Comparison of ENCODE assay signal across 15 mouse cellular contexts in genomic region chr10:29142556-29143105, GRCm38 (mm10). TPM values are rescaled to one million over a fixed set of nuclear protein-coding genes. Genes with fewer than 3 reads are reported as not detected.
DNase-seq lines count a peak whose midpoint lies in the region; ATAC-seq and TF ChIP-seq lines count a peak whose summit lies in the region.
"Had no signal": no experiment of that assay in that cellular context is flagged by ENCODE, and none has a peak within 500 bp of the region (broad histone marks: within the 10 kb centered on the region; RNA-seq: fewer than 3 reads in every experiment).

No protein-coding gene starts in this region.

- no peaks in the 10 kb centered on the region for H3K36me3 ChIP-seq in kidney, postnatal 0 days (ENCODE audit: insufficient read depth, low read length)
- H3K36me3 ChIP-seq in forebrain, embryonic 15.5 days: no peaks in the 10 kb centered on the region
- no peaks in the 10 kb centered on the region for H3K36me3 ChIP-seq in midbrain, embryonic 11.5 days (ENCODE audit: control insufficient read depth, insufficient read depth, low read length)
- H3K36me3 ChIP-seq: limb, embryonic 12.5 days; lung, embryonic 15.5 days had no signal

- 34% methylated on average over 7 of the region's 7 CpGs for WGBS in kidney, postnatal 0 days
- 43% methylated on average over 7 of the region's 7 CpGs for WGBS in forebrain, embryonic 15.5 days
- 28% methylated on average over 7 of the region's 7 CpGs for WGBS in midbrain, embryonic 11.5 days

- H3K9me3 ChIP-seq in kidney, postnatal 0 days (replicated peaks; ENCODE audit: low read length): no peaks in the 10 kb centered on the region
- no peaks in the 10 kb centered on the region for H3K9me3 ChIP-seq in forebrain, embryonic 15.5 days
- H3K9me3 ChIP-seq in midbrain, embryonic 11.5 days (ENCODE audit: control insufficient read depth, low read length): no peaks in the 10 kb centered on the region
- H3K9me3 ChIP-seq: limb, embryonic 12.5 days; lung, embryonic 15.5 days had no signal

- peaks cover 31% of the 10 kb centered on the region for H3K27me3 ChIP-seq in kidney, postnatal 0 days (ENCODE audit: insufficient read depth, low read length)
- no peaks in the 10 kb centered on the region for H3K27me3 ChIP-seq in forebrain, embryonic 15.5 days
- no peaks in the 10 kb centered on the region for H3K27me3 ChIP-seq in midbrain, embryonic 11.5 days (ENCODE audit: control insufficient read depth, insufficient read depth, low read length)

- no peak overlapping the region for H3K4me2 ChIP-seq in kidney, postnatal 0 days (ENCODE audit: low read length)
- H3K4me2 ChIP-seq in forebrain, embryonic 15.5 days (replicated peaks): peak overlapping the region; percentile 89
- peak overlapping the region; percentile 79; the same call in 1 of the 2 replicates for H3K4me2 ChIP-seq in midbrain, embryonic 11.5 days
- H3K4me2 ChIP-seq: lung, embryonic 15.5 days had no signal

- H3K27ac ChIP-seq in kidney, postnatal 0 days: no peak overlapping the region
- peak overlapping the region; percentile 99 for H3K27ac ChIP-seq in forebrain, embryonic 15.5 days (replicated peaks)
- H3K27ac ChIP-seq in midbrain, embryonic 11.5 days (ENCODE audit: low read depth, low read length): no peak overlapping the region
- H3K27ac ChIP-seq: limb, embryonic 12.5 days; lung, embryonic 15.5 days had no signal

- peak; percentile 11 for DNase-seq in kidney, postnatal 0 days (ENCODE audit: low spot score)
- DNase-seq in kidney, adult 9 months: no peak
- peak; percentile 89 for DNase-seq in midbrain, embryonic 11.5 days (ENCODE audit: low spot score, missing footprints)
- peak; percentile 5 for DNase-seq in retina, postnatal 1 day
- no peak for DNase-seq in left cerebral cortex, adult 8-10 months (ENCODE audit: low spot score in 2 of 2)
- no peak for DNase-seq in lung, postnatal 36 days
- no peak for DNase-seq in adipocyte (ENCODE audit: low spot score)
- DNase-seq: gastrocnemius, postnatal 36 days; heart, postnatal 10 days had no signal

- no peak overlapping the region for H3K4me3 ChIP-seq in kidney, postnatal 0 days (replicated peaks; ENCODE audit: low read depth, low read length)
- H3K4me3 ChIP-seq in forebrain, embryonic 15.5 days: peak overlapping the region; percentile 76
- H3K4me3 ChIP-seq in midbrain, embryonic 11.5 days (ENCODE audit: low read depth, low read length): no peak overlapping the region
- H3K4me3 ChIP-seq: lung, embryonic 15.5 days had no signal

- H3K4me1 ChIP-seq in kidney, postnatal 0 days (replicated peaks; ENCODE audit: insufficient read depth, low read length): peaks cover 11% of the 10 kb centered on the region
- peaks cover 21% of the 10 kb centered on the region for H3K4me1 ChIP-seq in forebrain, embryonic 15.5 days
- H3K4me1 ChIP-seq in midbrain, embryonic 11.5 days (ENCODE audit: control insufficient read depth, insufficient read depth, low read length): peaks cover 6% of the 10 kb centered on the region; the same call in 1 of the 2 replicates

- no peak overlapping the region for H3K9ac ChIP-seq in kidney, postnatal 0 days (ENCODE audit: low read depth, low read length)
- H3K9ac ChIP-seq in forebrain, embryonic 15.5 days (replicated peaks): peak overlapping the region; percentile 79
- peak overlapping the region; percentile 28; the same call in 1 of the 2 replicates for H3K9ac ChIP-seq in midbrain, embryonic 11.5 days (ENCODE audit: low read length)
- H3K9ac ChIP-seq: limb, embryonic 12.5 days; lung, embryonic 15.5 days had no signal

- no peak for TF ChIP-seq CTCF in kidney, postnatal 0 days (IDR thresholded peaks at IDR 0.05; ENCODE audit: low read depth)

- ATAC-seq in kidney, postnatal 0 days (replicated peaks; ENCODE audit: low FRiP score, low read depth): no peak
- ATAC-seq in forebrain, embryonic 15.5 days (replicated peaks): no peak
- ATAC-seq in midbrain, embryonic 11.5 days (ENCODE audit: low FRiP score): no peak

RNA-seq across cellular contexts. Expression of gene Soga3, which starts 1.0 kb away (rescaled TPM):
- 0.14 and 0.37 TPM in 2 replicates for polyA plus RNA-seq in kidney, postnatal 0 days (2015; fragmentation: Nextera tagmentation; extraction: Ambion mirVana)
- 104 and 116 TPM in 2 replicates for polyA plus RNA-seq in forebrain, embryonic 15.5 days (2015; fragmentation: Nextera tagmentation; extraction: Ambion mirVana)
- polyA plus RNA-seq in midbrain, embryonic 11.5 days (2014; fragmentation: Nextera tagmentation; extraction: Ambion mirVana): 35.0 and 35.2 TPM in 2 replicates
- 100 to 1,000 TPM; 122 to 143 (median 135) TPM for total RNA-seq in left cerebral cortex, adult 8-10 months (2022)
- total RNA-seq: gastrocnemius, postnatal 36 days; heart, postnatal 10 days; monocyte, adult 5-6 weeks had no signal

RNA-seq across cellular contexts. Expression of gene Gm49353, which starts 56.1 kb away (rescaled TPM):
- polyA plus RNA-seq in kidney, postnatal 0 days (2015; fragmentation: Nextera tagmentation; extraction: Ambion mirVana): not detected in 2 replicates
- 20.1 and 22.3 TPM in 2 replicates for polyA plus RNA-seq in forebrain, embryonic 15.5 days (2015; fragmentation: Nextera tagmentation; extraction: Ambion mirVana)
- 2.5 and 4.9 TPM in 2 replicates for polyA plus RNA-seq in midbrain, embryonic 11.5 days (2014; fragmentation: Nextera tagmentation; extraction: Ambion mirVana)
- total RNA-seq in left cerebral cortex, adult 8-10 months (2022): 10 to 100 TPM; 13.3 to 27.1 (median 23.4) TPM
- total RNA-seq: gastrocnemius, postnatal 36 days; heart, postnatal 10 days; monocyte, adult 5-6 weeks had no signal
- polyA plus RNA-seq: adrenal gland, adult 2 months; kidney, embryonic 14.5 days; limb, embryonic 12.5 days had no signal

Comparison
In these comparisons a context has a peak if more than half of its experiments do, and no peak if none do; other contexts are left out.
1. DNase-seq: peak in kidney, postnatal 0 days (single experiment), midbrain, embryonic 11.5 days (single experiment) and retina, postnatal 1 day (single experiment); none in kidney, adult 9 months (single experiment), left cerebral cortex, adult 8-10 months (0 of 2), lung, postnatal 36 days (single experiment) and adipocyte (single experiment).
2. RNA of gene Soga3, which starts 1.0 kb away (polyA plus RNA-seq): 104 to 116 TPM in forebrain, embryonic 15.5 days and 35.0 to 35.2 TPM in midbrain, embryonic 11.5 days; 0.14 to 0.37 TPM in kidney, postnatal 0 days; every median in the first group is over 10 times any median in the second.